10 mouse cellular contexts compared by ENCODE assay signal in the genomic region with DNA sequence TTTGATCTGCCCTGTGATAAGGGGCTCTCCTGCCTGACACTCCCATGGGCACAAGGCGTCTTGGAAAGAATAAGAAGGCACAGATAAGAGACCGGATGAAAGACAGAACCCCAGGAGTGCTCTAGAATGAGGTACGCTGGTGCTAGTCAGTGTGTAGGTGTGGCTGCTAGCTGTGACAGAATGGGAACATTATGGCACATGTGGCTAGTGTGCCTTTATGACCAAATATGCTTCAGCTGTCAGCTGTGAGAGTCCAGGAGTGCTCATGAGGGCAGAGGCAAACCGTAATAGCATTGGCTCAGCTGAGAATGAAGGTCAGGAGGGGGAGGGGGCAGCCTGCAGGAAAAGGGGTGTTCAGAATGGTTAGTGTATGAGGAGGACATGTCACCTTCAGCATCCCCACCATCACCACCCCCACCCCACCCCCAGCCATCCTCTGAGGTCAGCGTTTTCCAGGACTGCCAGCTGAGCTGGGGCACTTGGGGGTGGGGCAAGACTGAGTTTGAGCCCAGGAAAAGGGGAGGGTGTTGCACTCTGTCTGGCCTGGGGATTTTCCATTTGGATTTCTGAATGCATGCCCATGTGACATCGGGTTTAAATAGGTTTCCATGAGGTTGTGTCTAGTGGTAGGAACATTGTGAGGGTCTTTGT. TPM values are rescaled to one million over a fixed set of nuclear protein-coding genes. Genes with fewer than 3 reads are reported as not detected.
DNase-seq lines count a peak whose midpoint lies in the region; ATAC-seq lines count a peak whose summit lies in the region.
"Had no signal": no experiment of that assay in that cellular context is flagged by ENCODE, and none has a peak within 500 bp of the region (broad histone marks: within the 10 kb centered on the region; RNA-seq: fewer than 3 reads in every experiment).

No protein-coding gene starts in this region.

- H3K27ac ChIP-seq in heart, embryonic 11.5 days (ENCODE audit: low read depth, low read length) = peak overlapping the region; percentile 86
- H3K27ac ChIP-seq in heart, embryonic 16.5 days (ENCODE audit: low read length) = peak overlapping the region; percentile 86
- peak overlapping the region; percentile 96 for H3K27ac ChIP-seq in lung, embryonic 15.5 days

- peak; percentile 65 for ATAC-seq in heart, embryonic 11.5 days (replicated peaks; ENCODE audit: insufficient number of reproducible peaks, low FRiP score, low TSS enrichment)
- ATAC-seq in heart, embryonic 16.5 days (replicated peaks; ENCODE audit: extremely low read depth, insufficient read depth, low FRiP score) = 0 out of 2 replicates have a peak, but pooled peaks have one; percentile 16
- ATAC-seq in lung, embryonic 15.5 days (ENCODE audit: borderline replicate concordance, extremely low read depth, low FRiP score, low TSS enrichment) = no peak

- H3K9me3 ChIP-seq in heart, embryonic 11.5 days (replicated peaks; ENCODE audit: control insufficient read depth, low read length) = no peaks in the 10 kb centered on the region
- no peaks in the 10 kb centered on the region for H3K9me3 ChIP-seq in heart, embryonic 16.5 days (replicated peaks; ENCODE audit: control insufficient read depth, low read length)
- H3K9me3 ChIP-seq in lung, embryonic 15.5 days = no peaks in the 10 kb centered on the region

- no peaks in the 10 kb centered on the region for H3K27me3 ChIP-seq in heart, embryonic 11.5 days (ENCODE audit: control insufficient read depth, insufficient read depth, low read length)
- no peaks in the 10 kb centered on the region for H3K27me3 ChIP-seq in heart, embryonic 16.5 days (ENCODE audit: control insufficient read depth, insufficient read depth, low read length)
- no peaks in the 10 kb centered on the region for H3K27me3 ChIP-seq in lung, embryonic 15.5 days

- H3K4me3 ChIP-seq in heart, embryonic 11.5 days (ENCODE audit: low read depth, low read length) = no peak overlapping the region
- H3K4me3 ChIP-seq in heart, embryonic 16.5 days (ENCODE audit: low read length) = no peak overlapping the region
- H3K4me3 ChIP-seq in lung, embryonic 15.5 days = no peak overlapping the region

- intact Hi-C loops in heart, postnatal 36 days (cut with DNase I) = loop anchor here (2.0 to 5.0 kb wide), 2 partner anchors 46 to 93 kb away; partner anchors contain the start of gene Pik3r3

- 14% methylated on average over 6 of the region's 6 CpGs for WGBS in heart, embryonic 11.5 days (ENCODE audit: insufficient replicate concordance)
- WGBS in heart, embryonic 16.5 days = 18% methylated on average over 6 of the region's 6 CpGs
- 29% methylated on average over 6 of the region's 6 CpGs for WGBS in lung, embryonic 15.5 days

- H3K4me1 ChIP-seq in heart, embryonic 11.5 days (ENCODE audit: control insufficient read depth, insufficient read depth, low read length) = peaks cover 34% of the 10 kb centered on the region
- peaks cover 35% of the 10 kb centered on the region for H3K4me1 ChIP-seq in heart, embryonic 16.5 days (ENCODE audit: control insufficient read depth, insufficient read depth, low read length)
- peaks cover 35% of the 10 kb centered on the region for H3K4me1 ChIP-seq in lung, embryonic 15.5 days

- no peak for DNase-seq in heart, postnatal 36 days
- peak; percentile 20 for DNase-seq in adrenal gland, postnatal 25 days
- no peak for DNase-seq in frontal cortex, postnatal 14 days (ENCODE audit: low spot score in 2 of 2)
- DNase-seq in spleen, postnatal 4 days (ENCODE audit: low spot score in 2 of 2) = no peak
- DNase-seq in thymus, postnatal 25 days = no peak

- no peaks in the 10 kb centered on the region for H3K36me3 ChIP-seq in heart, embryonic 11.5 days (ENCODE audit: control insufficient read depth, insufficient read depth, low read length)
- H3K36me3 ChIP-seq in heart, embryonic 16.5 days (ENCODE audit: control insufficient read depth, insufficient read depth) = no peaks in the 10 kb centered on the region
- no peaks in the 10 kb centered on the region for H3K36me3 ChIP-seq in lung, embryonic 15.5 days

- H3K9ac ChIP-seq in heart, embryonic 11.5 days (ENCODE audit: low read depth, low read length) = no peak overlapping the region
- peak overlapping the region; percentile 31 for H3K9ac ChIP-seq in heart, embryonic 16.5 days (ENCODE audit: low read length)
- no peak overlapping the region for H3K9ac ChIP-seq in lung, embryonic 15.5 days

- H3K4me2 ChIP-seq in heart, embryonic 11.5 days = no peak overlapping the region; the same call in 1 of the 2 replicates
- H3K4me2 ChIP-seq in heart, embryonic 16.5 days (ENCODE audit: low read depth, low read length) = no peak overlapping the region
- no peak overlapping the region for H3K4me2 ChIP-seq in lung, embryonic 15.5 days

RNA-seq across cellular contexts. Expression of gene Gm49337, which starts 1.4 kb away (rescaled TPM):
- not detected in 2 replicates for polyA plus RNA-seq in heart, embryonic 11.5 days (2014; fragmentation: Nextera tagmentation; extraction: Ambion mirVana)
- total RNA-seq in heart, postnatal 36 days (2021) = not detected
- not detected in 2 replicates for total RNA-seq in adrenal gland, postnatal 25 days (2021)
- polyA plus RNA-seq in heart, embryonic 16.5 days (2015; fragmentation: Nextera tagmentation; extraction: Ambion mirVana) = not detected in 2 replicates
- not detected in 2 replicates for polyA plus RNA-seq in lung, embryonic 15.5 days (2015; fragmentation: Nextera tagmentation; extraction: Ambion mirVana)
- total RNA-seq: liver, adult 2 months had no signal
- polyA plus RNA-seq: embryonic facial prominence, embryonic 14.5 days; liver, adult 2 months had no signal

RNA-seq across cellular contexts. Expression of gene 1700042G07Rik, which starts 1.4 kb away (rescaled TPM):
- not detected in 2 replicates for polyA plus RNA-seq in heart, embryonic 11.5 days (2014; fragmentation: Nextera tagmentation; extraction: Ambion mirVana)
- total RNA-seq in heart, postnatal 36 days (2021) = not detected
- total RNA-seq in adrenal gland, postnatal 25 days (2021) = not detected in 2 replicates
- not detected in 2 replicates for polyA plus RNA-seq in heart, embryonic 16.5 days (2015; fragmentation: Nextera tagmentation; extraction: Ambion mirVana)
- not detected in 2 replicates for polyA plus RNA-seq in lung, embryonic 15.5 days (2015; fragmentation: Nextera tagmentation; extraction: Ambion mirVana)
- total RNA-seq: liver, adult 2 months had no signal
- polyA plus RNA-seq: embryonic facial prominence, embryonic 14.5 days; liver, adult 2 months had no signal

RNA-seq across cellular contexts. Expression of gene Tspan1, which starts 7.2 kb away (rescaled TPM):
- polyA plus RNA-seq in heart, embryonic 11.5 days (2014; fragmentation: Nextera tagmentation; extraction: Ambion mirVana) = not detected in 2 replicates
- not detected for total RNA-seq in heart, postnatal 36 days (2021)
- not detected in 2 replicates for total RNA-seq in adrenal gland, postnatal 25 days (2021)
- 1.9 and 3.2 TPM in 2 replicates for polyA plus RNA-seq in heart, embryonic 16.5 days (2015; fragmentation: Nextera tagmentation; extraction: Ambion mirVana)
- 10.6 and 13.3 TPM in 2 replicates for polyA plus RNA-seq in lung, embryonic 15.5 days (2015; fragmentation: Nextera tagmentation; extraction: Ambion mirVana)

RNA-seq across cellular contexts. Expression of gene Lurap1, which starts 23.5 kb away (rescaled TPM):
- polyA plus RNA-seq in heart, embryonic 11.5 days (2014; fragmentation: Nextera tagmentation; extraction: Ambion mirVana) = 1.6 and 2.3 TPM in 2 replicates
- total RNA-seq in heart, postnatal 36 days (2021) = 1 to 10 TPM; 4.6 to 5.1 TPM
- 7.6 and 8.2 TPM in 2 replicates for total RNA-seq in adrenal gland, postnatal 25 days (2021)
- polyA plus RNA-seq in heart, embryonic 16.5 days (2015; fragmentation: Nextera tagmentation; extraction: Ambion mirVana) = 2.3 and 2.9 TPM in 2 replicates
- 2.8 and 3.3 TPM in 2 replicates for polyA plus RNA-seq in lung, embryonic 15.5 days (2015; fragmentation: Nextera tagmentation; extraction: Ambion mirVana)

RNA-seq across cellular contexts. Expression of gene Pik3r3, which starts 46.8 kb away (rescaled TPM):
- 21.5 and 22.4 TPM in 2 replicates for polyA plus RNA-seq in heart, embryonic 11.5 days (2014; fragmentation: Nextera tagmentation; extraction: Ambion mirVana)
- total RNA-seq in heart, postnatal 36 days (2021) = 10 to 100 TPM in 1 of 2 experiments, 1 to 10 TPM in 1; 9.8 to 10.6 TPM
- total RNA-seq in adrenal gland, postnatal 25 days (2021) = 16.8 and 17.7 TPM in 2 replicates
- 9.0 and 11.2 TPM in 2 replicates for polyA plus RNA-seq in heart, embryonic 16.5 days (2015; fragmentation: Nextera tagmentation; extraction: Ambion mirVana)
- polyA plus RNA-seq in lung, embryonic 15.5 days (2015; fragmentation: Nextera tagmentation; extraction: Ambion mirVana) = 24.5 and 24.6 TPM in 2 replicates
